Mouse (Mus musculus) E14TG2a.4 (cell line): ENCODE results near the gene Polr3c.
"Not testable (repeated sequence)": the region's sequence is repeated elsewhere in the genome, so short reads cannot be mapped to it uniquely, and the experiment has no call there.

Source experiments
- H3K27me3 ChIP-seq: 2 replicates; pipeline ENCODE4 v1.6.1; 2014; ENCODE audit warnings: low read length, control low read depth; ENCODE audit not compliant: insufficient read depth
- H3K36me3 ChIP-seq: 2 replicates; pipeline ENCODE4 v1.6.1; 2014; ENCODE audit warnings: low read length, control low read depth; ENCODE audit not compliant: insufficient read depth
- H3K4me1 ChIP-seq: replicated peaks from 2 replicates; pipeline ENCODE4 v1.6.1; 2014; ENCODE audit warnings: low read depth, low read length, control low read depth
- H3K4me3 ChIP-seq: replicated peaks from 2 replicates; pipeline ENCODE4 v1.5.1; 2014; ENCODE audit warnings: mild to moderate bottlenecking, low read length
- H3K9me3 ChIP-seq: 2 replicates; pipeline ENCODE4 v1.6.1; 2014; ENCODE audit warnings: low read length, control low read depth
- CTCF ChIP-seq: conservative IDR thresholded peaks from 2 replicates; pipeline ENCODE4 v1.5.1; 2014; ENCODE audit warnings: low read length
- NANOG ChIP-seq: IDR thresholded peaks from 2 replicates; pipeline ENCODE4 v1.6.1; 2014; ENCODE audit warnings: borderline replicate concordance, low read length, mixed read lengths
- POU5F1 ChIP-seq: IDR thresholded peaks from 2 replicates; pipeline ENCODE4 v1.6.1; 2014; ENCODE audit warnings: low read length, borderline replicate concordance

The Polr3c gene

DNA sequence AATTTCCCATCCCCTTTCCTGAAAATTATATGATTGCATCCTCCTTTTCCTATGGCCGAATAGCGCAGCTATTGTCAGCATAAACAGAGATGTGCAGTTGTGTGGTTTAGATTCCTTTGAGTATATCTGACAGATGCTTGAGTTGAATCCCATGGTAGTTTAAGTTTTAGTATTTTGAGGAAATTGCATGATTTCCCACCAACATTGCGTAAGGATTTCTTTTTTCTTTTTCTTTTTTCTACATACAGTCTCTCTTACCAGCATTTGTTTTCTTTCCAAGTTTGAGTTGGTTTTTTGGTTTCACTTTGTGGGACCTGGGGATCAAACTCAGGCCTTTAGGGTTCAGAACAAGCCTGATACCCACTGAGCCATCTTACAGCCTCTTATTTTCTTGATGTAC, 16.9 kb upstream of the Polr3c start:
- no peaks in the 10 kb centered on the region for H3K9me3 ChIP-seq
- no peak overlapping the region for H3K4me3 ChIP-seq
- peaks cover 3% of the 10 kb centered on the region for H3K4me1 ChIP-seq
- no peaks in the 10 kb centered on the region for H3K27me3 ChIP-seq
- peaks cover 10% of the 10 kb centered on the region; the same call in 1 of the 2 replicates for H3K36me3 ChIP-seq
- no peak for TF ChIP-seq POU5F1
- TF ChIP-seq NANOG: no peak
- TF ChIP-seq CTCF: no peak

DNA sequence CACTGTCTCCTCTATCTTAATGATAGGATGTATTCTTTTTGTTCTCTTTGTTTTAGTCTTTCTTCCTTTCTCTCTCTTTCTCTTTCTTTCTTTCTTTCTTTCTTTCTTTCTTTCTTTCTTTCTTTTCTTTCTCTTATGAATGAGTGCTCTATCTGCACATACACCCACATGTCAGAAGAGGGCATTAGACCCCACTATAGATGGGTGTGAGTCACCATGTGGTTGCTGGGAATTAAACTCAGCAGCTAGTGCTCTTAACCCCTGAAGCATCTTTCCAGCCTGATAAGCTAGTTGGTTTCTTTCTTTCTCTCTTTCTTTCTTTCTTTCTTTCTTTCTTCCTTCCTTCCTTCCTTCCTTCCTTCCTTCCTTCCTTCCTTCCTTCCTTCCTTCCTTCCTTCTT, 12.9 kb upstream of the Polr3c start:
- H3K27me3 ChIP-seq, H3K4me3 ChIP-seq, H3K9me3 ChIP-seq, H3K4me1 ChIP-seq: not testable (repeated sequence)
- peaks cover 10% of the 10 kb centered on the region; the same call in 1 of the 2 replicates for H3K36me3 ChIP-seq

DNA sequence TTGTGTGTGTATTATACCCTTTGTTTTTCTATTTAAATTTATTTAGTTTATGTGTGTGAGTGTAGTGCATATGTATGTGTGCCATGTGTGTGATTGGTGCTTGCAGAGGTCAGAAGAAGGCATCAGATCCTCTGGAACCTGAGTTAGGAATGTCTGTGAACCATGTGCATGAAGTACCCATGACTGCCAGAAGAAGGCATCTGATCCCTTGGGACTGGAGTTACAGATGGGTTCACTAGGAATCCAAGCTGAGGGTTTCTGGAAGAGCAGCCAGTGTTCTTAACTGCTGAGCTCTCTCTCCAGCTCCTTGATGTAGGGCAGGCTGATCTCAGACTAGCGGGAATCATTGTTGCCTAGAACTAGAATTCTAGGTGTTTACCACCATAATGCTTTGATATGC, 10.6 kb upstream of the Polr3c start:
- Histone ChIP-seq H3K36me3 (peaks cover 6% of the 10 kb centered on the region; the same call in 1 of the 2 replicates), H3K4me3 (no peak overlapping the region), H3K27me3 (no peaks in the 10 kb centered on the region), H3K9me3 (no peaks in the 10 kb centered on the region), H3K4me1 (peaks cover 29% of the 10 kb centered on the region)
- TF ChIP-seq NANOG (no peak), CTCF (no peak), POU5F1 (no peak)

DNA sequence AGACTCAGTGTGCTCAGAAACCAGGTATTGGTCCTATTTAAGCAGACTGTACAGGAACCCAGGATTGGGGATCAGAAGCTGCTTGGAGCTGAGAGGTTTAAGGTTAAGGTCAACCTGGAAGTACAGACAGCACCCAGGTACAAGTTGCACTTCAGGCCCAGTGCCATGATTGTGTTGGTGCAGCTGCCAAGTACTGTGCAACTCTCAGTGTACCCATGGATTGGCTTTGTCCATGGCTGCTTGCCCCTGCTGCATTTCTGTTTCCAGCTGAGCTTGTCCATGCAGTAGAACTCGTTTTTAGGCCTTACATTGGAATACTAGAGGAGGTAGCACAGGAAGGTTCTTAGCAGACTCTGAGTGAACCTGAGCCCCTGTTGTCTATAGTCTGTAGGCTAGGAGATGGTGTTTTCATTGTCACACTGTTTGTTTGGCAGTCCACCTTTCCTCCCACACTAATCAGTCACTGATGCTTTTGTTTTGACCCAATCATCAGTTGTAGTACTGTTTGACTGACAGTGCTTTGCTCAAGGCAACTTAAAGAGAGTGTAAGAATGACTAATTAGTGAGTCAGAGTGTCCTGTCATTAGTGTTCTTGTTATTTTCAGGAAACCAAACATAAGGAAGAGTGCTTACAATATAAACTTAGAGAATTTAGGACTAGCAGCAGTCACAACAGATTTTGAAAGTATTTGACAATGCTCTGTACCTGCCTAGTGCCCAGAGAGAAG, 9.7 kb upstream of the Polr3c start:
- Histone ChIP-seq H3K4me1 (peaks cover 31% of the 10 kb centered on the region), H3K36me3 (peaks cover 5% of the 10 kb centered on the region; the same call in 1 of the 2 replicates), H3K9me3 (no peaks in the 10 kb centered on the region), H3K27me3 (no peaks in the 10 kb centered on the region), H3K4me3 (no peak overlapping the region)
- no peak for TF ChIP-seq NANOG
- TF ChIP-seq POU5F1: no peak
- TF ChIP-seq CTCF: no peak

DNA sequence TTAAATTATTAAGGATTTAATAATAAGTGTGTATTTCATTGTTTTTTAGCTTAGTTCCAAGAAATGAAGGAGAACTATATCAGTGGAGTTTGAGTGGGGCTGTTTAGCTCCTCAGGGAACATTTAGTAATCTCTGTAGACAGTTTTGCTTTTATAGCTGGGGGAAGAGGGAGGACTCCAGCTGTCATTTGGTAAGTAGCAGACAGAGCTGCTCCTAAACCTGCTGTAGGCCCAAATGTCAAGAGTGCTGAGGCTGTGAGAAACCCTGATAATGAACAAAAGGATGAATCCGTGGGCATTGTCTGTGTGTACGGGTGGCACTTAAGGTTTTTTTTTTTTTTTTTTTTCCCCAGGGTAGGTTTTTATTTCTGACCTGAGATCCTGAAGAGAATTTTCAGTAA, 7.8 kb upstream of the Polr3c start:
- H3K9me3 ChIP-seq: no peaks in the 10 kb centered on the region
- H3K4me3 ChIP-seq: no peak overlapping the region
- peaks cover 39% of the 10 kb centered on the region for H3K4me1 ChIP-seq
- no peaks in the 10 kb centered on the region for H3K27me3 ChIP-seq
- TF ChIP-seq POU5F1 (no peak), CTCF (no peak), NANOG (no peak)
- no peaks in the 10 kb centered on the region for H3K36me3 ChIP-seq

DNA sequence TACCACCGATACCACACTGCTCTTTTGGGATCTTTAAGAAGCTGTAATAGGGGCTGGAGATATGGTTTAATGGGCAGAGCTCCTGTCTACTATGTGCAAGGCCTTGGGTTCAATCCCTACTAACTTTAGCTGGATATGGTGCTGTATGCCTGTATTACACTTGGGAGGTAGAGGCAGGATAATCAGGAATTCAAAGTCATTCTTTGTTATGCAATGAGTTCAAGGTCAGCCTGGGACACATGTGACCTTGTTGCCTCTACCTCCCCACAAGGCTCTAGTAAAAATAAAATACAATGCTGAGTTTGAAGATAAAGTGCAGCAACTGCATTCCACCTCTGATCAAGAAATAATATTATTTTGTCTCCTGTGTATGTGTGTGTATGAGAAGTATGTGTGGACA, 6.6 kb upstream of the Polr3c start:
- no peaks in the 10 kb centered on the region for H3K9me3 ChIP-seq
- no peak for TF ChIP-seq CTCF
- peak; percentile 99 for TF ChIP-seq POU5F1
- 0 out of 2 replicates have a peak, but pooled peaks have one; percentile 38 for TF ChIP-seq NANOG
- no peaks in the 10 kb centered on the region for H3K36me3 ChIP-seq
- H3K4me1 ChIP-seq: peaks cover 44% of the 10 kb centered on the region
- no peaks in the 10 kb centered on the region for H3K27me3 ChIP-seq
- H3K4me3 ChIP-seq: no peak overlapping the region

DNA sequence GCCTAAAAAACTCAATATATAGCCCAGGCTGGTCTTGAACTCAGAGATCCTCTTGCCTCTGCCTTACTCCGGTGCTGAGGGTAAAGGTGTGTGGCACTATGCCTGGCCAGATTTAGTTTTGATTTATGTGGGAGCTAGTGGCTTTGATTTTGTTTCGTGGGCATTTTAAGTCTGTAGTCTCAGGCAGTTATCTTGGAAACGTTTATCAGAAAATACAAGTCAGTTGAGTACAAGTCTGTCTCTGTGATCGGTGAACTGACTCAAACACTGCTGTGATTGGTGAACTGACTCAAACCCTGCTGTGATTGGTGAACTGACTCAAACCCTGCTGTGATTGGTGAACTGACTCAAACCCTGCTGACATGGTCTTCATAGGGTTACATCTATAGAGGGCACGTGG, 3.4 kb upstream of the Polr3c start:
- Histone ChIP-seq H3K27me3 (no peaks in the 10 kb centered on the region), H3K36me3 (no peaks in the 10 kb centered on the region; the same call in 1 of the 2 replicates), H3K9me3 (no peaks in the 10 kb centered on the region), H3K4me1 (peaks cover 58% of the 10 kb centered on the region), H3K4me3 (no peak overlapping the region)
- TF ChIP-seq NANOG (no peak), POU5F1 (no peak), CTCF (no peak)

DNA sequence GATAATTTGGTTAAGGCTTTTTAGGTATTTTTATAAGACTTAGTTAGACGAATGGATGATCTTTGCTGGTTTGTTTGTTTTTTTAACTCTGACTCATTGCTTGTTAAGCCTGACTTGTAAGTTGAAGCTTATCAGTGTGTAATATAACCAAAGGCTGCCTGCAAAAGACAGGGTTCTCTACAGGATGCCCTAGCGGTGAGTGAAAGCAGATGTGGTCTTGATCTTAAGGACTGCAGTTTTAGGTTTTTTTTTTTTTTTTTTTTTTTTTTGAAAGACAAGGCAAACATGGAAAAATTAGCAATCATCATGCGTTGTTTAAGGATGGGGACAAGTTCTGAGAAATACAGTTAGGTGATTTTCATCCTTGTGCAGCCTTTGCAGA, 2.0 kb upstream of the Polr3c start:
- Histone ChIP-seq H3K36me3 (peaks cover 13% of the 10 kb centered on the region), H3K4me3 (no peak overlapping the region), H3K27me3 (no peaks in the 10 kb centered on the region), H3K9me3 (no peaks in the 10 kb centered on the region), H3K4me1 (peaks cover 63% of the 10 kb centered on the region)
- TF ChIP-seq POU5F1: no peak
- TF ChIP-seq NANOG: no peak
- TF ChIP-seq CTCF: no peak

DNA sequence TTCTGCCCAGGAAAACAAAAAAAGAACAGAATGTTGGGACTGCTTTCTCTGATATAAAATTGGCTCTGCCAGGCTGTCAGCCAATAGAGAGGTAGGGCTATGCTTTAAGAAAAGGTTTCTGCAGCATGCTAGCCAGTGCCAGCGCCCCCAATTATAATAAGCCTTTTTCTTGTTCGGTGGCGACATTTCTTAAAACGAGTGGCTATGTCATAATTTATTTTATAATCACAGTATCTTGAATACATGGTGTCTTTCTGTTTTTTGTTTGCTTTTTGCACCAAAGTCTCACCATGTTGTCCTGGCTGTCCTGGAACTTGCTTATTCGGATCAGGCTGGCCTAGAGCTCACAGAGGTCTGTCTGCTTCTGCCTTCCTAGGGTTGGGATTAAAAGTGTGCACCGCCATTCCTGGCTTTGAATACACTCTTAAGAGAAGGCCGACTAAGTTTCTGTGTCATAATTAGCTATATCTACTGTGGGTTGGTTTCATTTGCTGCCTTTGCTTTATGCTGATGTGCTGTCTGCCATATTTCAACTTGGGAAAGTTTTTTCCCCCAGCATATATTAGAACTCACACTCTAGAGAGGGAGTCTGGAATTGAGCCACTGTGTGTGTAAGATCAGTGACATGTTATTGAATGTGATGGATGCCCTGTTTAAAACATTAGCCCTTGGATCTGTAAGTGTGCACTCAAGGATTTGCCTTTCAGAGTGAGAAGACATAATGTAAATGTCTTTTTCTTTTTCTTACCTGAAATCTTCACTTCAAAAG, 1.4 kb upstream of the Polr3c start:
- Histone ChIP-seq H3K4me3 (peak overlapping the region; percentile 92), H3K9me3 (no peaks in the 10 kb centered on the region), H3K36me3 (peaks cover 17% of the 10 kb centered on the region), H3K4me1 (peaks cover 57% of the 10 kb centered on the region), H3K27me3 (no peaks in the 10 kb centered on the region)
- TF ChIP-seq POU5F1 (no peak), CTCF (no peak), NANOG (no peak)
